Mouse (Mus musculus) WW6 (cell line): ENCODE measurements around the gene Slc15a1.
"Not testable (repeated sequence)": the region's sequence is repeated elsewhere in the genome, so short reads cannot be mapped to it uniquely, and the experiment has no call there.

ENCODE experiments used
- DNase-seq: peaks from one replicate; pipeline ENCODE4 v3.0.0-alpha.2; 2013; ENCODE audit warnings: low read depth, low spot score

Slc15a1 gene

DNA sequence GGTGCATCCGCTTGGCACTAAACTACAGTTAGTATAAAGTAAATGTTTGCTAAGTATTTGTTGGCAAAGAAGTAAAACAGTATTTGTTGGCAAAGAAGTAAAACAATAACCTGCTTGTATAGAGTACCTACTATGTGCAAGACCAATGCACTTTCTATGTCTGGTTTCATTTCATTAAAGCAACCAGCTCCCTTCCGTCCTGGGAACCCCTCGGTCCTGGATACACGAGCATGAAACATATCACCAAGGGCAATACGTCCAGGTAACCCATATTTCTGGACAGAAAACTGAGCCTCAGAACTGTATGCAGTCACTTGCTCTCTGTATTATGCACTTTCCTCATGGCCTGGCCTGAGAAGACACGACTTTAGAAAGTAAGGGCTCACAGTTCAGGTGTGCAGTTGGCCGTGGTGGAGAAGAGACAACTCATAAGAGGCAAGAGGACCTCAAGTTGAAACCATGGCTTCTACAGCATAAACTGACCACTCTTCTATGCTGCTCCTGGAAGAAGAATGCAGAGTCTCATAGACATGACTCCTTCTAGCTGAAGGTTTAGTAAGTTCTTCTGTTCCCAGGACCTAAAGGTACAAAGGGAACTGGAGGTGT lies 53.5 kb downstream of the Slc15a1 start:
- DNase-seq = no peak

DNA sequence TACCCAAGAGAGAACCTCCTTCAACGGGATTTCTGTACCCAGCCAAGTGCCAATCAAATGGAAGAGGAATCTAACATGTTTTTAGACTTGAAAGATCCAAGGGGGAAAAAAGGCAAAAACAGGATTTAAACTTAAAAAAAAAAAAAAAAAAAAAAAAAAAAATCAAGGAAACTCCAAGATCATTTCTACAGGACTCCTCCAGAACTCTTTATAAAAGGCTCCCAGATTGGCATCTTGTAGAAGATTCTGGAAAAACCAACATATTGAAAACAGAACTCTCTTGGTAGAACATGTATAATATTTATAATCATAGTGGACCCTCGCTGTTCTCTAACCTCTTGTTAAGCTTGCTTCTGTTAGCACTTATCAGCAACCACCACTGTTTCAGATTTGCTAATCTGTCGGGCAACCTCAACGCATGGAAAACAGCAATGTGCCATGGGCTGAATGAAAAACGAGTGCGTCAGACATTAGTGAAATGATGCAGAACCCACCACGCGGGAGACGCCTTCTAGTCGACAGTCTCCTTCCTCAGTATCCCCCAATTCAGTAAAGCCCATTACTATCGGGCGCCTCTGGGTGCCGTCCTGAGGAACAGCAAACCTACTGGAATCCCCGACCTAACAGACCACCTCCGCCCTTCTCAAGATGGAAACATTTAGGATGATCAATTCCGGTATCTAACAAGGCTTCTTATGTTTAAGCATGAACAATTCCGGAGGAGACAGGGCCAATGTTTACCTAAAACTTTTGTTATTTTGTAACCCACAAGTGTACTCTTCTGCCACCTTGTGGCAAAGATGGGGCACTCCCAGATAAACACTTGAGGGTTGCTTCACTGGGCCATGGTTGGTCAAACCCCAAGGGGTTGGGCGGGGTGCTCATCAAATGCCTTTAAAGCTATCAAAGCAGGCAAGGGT lies 54.3 kb downstream of the Slc15a1 start:
- DNase-seq = no peak

DNA sequence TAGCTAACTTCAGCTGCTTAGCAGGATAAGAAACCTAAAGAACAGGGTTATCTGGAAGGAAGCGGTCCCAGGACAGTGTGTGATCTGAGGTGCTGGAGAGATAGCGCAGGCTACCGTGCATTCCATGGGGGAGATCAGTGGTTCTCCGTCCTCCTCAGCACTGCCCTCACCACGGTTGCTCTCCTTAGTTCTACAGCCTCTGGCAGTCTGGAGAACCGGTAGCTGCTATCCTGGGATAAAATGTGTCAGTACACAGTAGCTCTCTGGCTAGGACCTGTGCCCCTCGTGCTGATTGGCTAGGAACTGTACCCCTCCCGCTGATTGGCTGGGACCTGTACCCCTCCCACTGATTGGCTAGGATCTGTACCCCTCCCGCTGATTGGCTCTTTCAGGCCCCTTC lies 58.1 kb downstream of the Slc15a1 start:
- peak; percentile 66 for DNase-seq

DNA sequence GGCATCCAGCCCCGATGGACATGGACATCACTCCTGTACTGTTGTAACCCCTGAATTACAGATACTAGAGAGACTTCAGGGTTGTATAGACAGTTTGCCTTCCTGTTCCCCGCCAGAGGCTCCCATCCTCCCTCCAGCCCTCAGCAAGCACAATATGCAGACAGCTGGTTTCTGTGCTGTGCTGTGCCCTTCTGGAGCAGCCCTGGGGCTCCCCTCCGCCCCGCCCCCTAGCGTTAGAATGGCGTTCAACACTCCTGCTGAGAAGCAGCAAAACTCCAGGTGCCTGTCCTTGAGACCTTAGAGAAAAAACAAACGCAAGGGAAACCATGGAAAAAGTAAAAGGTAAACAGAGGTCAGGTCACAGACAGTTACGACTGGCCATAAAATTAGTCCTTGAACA lies 59.9 kb downstream of the Slc15a1 start:
- no peak for DNase-seq

DNA sequence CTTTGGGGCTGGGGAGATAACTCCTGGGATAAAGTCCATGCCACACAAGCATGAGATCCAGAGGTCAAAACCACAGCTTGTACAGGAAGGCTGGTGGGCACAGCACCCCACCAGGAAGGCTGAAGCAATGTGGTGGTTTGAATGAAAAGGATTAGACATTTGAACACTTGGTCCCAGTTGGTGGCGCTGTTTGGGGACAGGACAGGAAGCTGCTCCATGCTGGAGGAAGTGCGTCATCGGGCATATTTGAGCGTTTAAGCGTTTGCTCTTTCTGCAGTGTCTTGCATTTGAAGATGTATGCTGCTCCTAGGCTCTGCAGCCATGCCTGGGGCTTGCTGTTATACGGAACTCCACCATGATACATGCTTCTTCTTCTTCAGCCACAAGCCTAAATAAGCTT lies 64.2 kb downstream of the Slc15a1 start:
- DNase-seq = no peak

DNA sequence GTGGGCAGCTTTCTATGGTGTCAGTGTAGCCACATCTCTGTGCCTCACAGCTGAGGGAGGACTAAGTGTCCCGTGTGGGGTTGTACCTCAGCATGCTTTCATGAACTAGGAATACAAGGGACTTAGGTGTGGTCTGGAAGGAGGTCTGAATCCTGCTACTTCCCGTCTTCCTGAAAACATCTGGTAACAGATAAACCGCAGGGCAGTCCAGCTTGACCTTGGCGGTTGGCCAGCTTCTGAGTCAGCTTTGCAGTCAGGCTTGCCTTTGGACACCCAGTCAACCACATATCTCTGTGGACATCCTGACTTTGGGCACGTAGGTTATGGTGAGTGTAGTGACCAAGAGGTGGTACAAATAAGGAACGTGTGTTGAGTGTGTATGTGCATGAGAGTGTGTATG lies 68.0 kb downstream of the Slc15a1 start:
- no peak for DNase-seq

DNA sequence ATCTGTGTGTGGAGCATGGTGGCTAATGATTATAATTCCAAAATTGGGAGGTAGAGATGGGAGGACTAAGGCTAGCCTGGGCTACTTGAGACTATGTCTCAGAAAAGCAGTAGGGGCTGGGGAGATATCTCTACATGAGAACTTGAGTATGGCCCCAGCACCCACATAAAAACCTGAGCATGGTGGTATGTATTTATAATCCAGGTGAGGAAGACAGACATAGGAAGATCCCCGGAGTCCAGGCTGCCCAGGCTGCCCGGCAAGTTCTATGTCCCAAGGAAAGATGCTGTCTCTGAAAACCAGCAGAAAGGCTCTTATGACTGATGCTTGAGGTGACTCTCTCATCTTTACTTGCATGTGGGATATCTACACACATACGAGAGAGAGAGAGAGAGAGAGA lies 68.6 kb downstream of the Slc15a1 start:
- DNase-seq = no peak

DNA sequence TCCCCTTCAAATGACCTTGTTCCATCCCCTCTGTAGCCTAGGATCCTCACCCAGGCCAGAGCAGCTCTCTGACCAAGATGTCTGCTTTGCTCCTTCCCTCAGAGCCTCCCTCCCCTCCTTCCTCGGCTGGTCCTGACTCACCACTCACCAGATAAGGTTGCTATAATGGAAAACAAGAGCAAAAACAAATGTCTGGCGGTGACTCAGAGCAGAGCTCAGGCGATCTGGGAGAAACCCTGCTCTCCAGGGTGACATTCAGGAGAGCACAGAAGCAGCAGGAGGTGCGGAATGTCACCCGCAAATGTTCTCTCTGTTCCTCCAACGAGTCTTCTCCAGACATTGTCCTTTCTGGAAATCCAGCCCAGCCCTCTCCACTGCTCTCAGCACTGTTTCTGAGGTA lies 69.3 kb downstream of the Slc15a1 start:
- no peak for DNase-seq

DNA sequence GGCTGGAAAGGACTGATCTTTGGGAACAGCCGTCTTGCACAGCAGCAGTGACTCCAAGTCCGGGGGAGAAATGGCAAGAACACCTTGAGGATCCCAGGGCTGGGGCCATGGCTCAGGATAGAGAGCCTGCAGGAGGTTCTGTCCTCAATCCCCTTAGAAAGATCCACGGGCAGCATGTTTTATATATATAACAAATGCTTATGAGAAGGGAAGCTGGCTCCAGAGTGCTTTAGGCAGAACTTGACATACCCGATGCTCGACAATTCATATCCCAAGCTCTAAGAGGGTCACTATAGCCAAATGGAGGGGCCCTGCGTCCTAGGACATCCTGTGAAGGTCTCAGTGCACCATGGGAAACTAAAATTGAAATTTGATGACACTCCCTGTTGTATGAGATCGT lies 73.8 kb downstream of the Slc15a1 start:
- DNase-seq = no peak

DNA sequence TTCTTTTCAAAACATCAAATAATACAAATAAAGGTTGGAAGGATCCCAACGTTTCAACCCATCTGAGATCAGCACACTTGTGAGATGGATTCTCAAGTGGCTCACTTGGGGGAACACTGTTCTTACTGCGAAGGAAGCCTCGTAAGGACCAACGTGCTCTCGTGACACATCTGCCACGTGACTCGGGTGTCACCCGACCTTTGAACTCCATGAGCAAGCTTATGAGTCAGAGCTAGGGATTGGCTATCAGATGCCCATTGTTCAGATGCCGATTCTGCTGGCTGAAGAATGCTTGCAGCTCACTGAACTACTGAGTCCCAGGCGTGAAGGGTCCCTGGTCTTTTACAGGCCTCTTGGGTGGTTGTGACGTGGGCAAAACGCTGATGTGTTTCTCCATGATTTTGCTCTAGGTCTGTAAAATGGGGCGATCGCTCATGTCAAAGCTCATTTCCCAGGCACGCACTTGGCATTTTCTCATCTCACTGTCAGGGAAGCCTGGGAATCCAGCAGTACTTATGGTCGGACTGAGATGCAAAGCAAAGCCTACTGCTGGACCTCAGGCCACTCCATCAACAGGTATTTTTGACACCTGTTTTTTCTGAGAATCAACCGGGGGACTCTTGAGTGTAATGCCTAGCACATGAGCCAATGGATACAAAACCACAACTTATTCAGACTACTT lies 75.1 kb downstream of the Slc15a1 start:
- DNase-seq = no peak

DNA sequence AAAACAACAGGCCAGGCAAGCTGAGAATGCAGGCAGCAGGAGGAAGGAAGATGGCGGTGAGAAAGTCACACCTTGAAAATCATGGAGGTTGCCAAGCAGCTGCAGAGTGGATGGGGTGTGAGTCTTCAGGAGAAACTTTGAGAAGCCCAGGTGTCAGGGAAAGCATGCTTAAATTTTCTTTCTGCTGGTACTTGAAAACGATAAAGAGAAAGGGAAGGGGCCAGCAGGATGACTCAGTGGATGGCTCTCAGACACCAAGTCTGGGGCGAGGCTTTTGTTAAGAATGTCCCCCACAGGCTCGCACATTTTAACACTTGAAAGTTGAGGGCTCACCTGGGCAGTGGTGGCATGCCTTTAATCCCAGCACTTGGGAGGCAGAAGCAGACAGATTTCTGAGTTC lies 76.9 kb downstream of the Slc15a1 start:
- DNase-seq = no peak

DNA sequence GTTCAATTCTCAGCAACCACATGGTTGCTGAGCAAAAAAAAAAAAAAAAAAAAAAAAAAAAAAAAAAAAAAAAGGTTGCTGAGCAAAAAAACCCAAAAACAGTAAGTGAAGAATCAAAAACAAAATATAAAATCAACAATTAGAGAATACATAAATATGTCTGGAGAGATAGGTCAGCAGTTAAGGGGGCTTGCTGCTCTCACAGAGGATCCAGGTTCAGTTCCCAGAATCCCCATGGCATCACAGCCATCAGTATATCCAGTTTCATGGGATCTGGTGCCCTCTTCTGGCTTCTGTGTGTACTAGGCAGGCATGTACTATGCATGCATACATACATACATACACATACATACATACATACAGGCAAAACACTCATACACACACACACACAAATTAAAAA lies 78.3 kb downstream of the Slc15a1 start:
- no peak for DNase-seq

DNA sequence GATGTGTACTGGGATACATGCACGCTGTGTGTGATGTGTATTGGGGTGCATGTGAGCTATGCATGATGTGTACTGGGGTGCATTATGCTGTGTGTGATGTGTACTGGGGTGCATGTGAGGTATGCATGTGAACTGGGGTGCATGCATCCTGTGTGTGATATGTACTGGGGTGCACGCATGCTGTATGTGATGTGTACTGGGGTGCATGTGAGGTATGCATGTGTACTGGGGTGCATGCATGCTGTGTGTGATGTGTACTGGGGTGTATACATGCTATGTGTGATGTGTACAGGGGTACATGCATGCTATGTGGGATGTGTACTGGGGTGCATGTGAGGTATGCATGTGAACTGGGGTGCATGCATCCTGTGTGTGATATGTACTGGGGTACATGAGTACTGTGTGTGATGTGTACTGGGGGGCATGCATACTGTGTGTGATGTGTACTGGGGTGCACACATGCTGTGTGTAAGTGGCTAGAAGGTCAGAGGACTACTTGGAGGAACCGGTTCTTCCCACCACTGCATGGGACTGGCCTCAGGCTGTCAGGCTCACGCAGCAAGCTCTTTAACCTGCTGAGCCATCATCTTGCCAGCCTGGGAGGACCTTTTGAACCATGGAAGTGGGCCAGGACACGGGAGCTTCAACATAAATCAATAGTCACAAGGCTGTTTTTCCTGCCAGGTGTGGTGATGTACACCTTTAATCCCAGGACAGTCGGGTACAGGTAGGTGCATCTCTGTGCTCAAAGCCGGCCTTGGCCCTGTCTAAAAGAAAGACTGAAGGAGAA lies 79.9 kb downstream of the Slc15a1 start:
- DNase-seq = no peak

DNA sequence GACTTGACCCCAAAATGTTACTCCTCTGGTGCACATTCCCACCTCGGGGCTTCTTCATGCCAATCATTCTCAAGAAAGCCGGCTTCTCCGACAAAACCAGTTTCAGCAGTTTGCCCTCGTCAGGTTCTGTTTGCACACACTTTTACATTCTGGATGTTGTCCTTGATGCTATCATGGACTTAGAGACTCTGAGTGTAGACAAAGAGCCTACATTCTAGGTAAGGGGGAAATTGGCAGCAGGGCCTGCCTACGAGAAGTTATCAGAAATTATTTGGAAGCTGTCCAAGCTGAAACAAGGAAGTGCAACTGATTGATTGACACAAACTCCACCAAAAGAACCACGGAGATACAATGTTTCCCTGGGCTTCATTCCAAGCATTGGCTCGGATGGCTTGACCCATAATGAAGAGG lies 81.7 kb downstream of the Slc15a1 start:
- DNase-seq = no peak

DNA sequence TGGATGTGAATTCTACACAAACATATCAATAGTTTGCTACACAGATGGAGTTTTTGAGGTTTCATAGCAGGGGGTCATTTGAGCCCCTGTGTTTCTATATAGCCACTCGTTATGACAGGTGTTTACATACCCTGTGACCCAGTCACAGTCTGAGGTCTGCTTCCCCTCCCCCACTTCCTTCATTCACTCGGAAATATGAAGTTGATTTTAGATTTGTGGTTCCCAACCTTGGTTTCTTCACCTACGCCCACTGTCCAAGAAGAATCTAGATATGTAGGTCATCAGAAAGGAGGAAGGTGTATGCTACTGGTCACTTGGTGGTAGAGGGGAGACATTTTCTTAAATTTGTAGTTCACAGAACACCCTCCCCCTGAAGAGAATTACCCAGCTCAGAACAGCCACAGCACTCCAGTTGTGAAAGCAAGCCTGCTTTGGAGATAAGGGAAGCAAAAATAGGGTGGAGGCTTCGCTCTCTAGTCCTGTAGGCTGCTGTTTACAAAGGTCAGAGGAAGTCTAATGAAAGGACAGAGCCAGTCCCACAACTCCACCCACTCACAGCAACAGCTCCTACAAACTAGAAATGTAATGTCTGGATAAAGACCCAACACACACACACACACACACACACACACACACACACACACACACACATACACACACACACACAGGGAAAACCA lies 82.2 kb downstream of the Slc15a1 start:
- DNase-seq = no peak

DNA sequence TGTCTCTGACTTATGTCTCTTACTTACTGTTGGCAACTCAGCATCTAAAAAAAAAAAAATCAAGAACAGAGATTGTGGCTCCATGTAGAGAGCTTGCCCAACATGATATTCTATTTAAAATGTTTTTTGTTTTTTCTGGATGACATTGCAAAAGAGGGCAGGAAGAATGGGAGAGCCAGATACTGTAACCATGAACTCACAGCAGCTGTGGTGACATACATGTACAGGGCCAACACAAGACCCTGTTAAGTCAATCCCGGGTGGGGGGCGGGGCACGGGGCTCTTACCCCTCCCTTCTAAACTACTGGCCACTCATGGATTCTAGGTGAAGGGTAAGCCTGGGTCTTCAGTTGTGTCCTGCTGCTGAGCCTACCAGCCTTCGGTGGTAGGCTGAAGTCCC lies 83.1 kb downstream of the Slc15a1 start:
- no peak for DNase-seq

DNA sequence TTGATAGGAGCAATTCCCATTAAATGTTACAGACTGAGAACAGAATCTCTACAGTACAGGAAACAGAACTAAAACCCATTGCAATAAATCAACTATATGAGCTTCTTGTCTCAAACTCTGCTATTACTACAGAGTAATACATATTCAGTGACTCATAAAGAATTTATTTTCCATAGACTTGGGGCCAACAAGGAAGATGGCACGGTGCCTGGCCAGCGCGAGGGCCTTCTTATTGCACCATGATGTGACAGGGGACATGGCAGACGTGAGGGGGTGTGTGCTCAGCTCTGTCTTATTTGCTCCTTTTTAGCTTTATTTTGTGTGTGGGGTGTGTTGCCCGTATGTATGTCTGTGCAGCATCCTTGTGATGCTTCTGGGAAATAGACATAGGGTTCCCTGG lies 87.5 kb downstream of the Slc15a1 start:
- DNase-seq = no peak

DNA sequence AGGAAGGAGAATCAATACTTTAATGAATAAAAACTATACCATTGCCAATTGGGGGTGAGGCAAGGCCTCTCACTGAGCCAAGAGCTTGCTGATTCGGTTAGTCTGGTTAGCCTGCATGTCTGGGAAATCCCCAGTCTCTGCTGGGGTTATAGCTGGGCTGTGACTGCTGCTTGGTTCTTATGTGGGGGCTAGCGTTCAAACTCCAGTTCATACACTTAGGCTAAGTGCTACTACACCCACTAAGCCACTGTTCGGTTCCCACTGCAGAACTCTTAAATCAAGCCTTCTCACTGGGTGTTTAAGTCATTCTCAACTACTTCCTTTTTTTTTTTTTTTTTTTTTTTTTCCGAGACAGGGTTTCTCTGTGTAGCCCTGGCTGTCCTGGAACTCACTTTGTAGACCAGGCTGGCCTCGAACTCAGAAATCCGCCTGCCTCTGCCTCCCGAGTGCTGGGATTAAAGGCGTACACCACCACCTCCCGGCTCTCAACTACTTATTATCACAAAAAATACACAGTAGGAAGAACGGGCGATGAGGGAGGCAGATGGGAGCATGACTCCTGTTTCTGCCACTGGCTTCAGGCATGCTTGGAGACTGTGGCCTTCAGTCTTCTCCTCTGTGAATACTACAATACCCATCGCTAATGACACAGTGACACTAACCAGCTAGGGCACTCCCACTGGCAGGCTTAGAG lies 88.3 kb downstream of the Slc15a1 start:
- no peak for DNase-seq

DNA sequence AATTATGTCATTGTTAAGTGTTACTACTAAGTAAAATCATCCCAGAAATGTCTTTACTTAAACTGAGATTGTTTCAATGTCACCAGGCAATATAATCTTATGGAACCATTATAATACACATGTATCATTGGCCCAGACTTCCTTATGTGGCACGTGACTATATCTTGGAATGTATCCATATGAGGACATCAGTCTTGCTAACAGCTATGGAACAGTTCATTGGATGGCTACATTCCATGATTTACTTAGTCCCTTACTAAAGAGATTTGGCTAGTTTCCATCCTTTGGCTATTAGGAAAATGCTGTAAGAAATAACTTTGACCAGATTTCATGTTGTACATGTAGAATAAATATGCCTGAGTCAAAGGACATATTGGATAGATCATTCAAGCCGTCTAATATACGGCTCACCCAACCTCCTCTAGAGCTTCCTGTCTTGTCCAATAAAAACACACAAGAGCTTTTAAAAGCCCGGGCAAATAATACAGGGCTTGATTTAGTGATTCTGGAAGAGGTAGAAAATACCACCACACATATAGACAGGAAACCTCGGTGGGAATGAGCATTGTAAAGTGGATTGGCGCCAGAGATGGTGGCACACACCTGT lies 90.3 kb downstream of the Slc15a1 start:
- DNase-seq = no peak

DNA sequence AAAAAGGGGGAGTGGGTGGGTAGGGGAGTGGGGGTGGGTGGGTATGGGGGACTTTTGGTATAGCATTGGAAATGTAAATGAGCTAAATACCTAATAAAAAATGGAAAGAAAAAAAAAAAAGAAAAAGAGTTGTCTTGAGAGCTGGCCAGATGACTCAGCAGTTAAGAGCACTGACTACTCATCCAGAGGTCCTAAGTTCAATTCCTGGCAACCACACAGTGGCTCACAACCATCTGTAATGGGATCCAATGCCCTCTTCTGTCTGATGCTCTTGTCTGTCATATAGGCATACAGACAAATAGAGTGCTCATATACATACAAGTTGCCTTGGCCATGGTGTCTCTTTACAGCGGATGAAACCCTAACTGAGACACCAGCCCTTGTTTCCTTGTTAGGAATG lies 91.3 kb downstream of the Slc15a1 start:
- DNase-seq = not testable (repeated sequence)
